Mouse (Mus musculus) heart, postnatal 25 days (tissue): ENCODE data around the gene Agr2. TPM values are rescaled to one million over a fixed set of nuclear protein-coding genes. Genes with fewer than 3 reads are reported as not detected.

Experiments used
- DNase-seq: peaks from one replicate; pipeline ENCODE4 v3.0.0; 2022; ENCODE audit warnings: low spot score
- intact Hi-C: fragments of 180-260 bp; cut with DNase I; formaldehyde crosslinking; loops from one replicate; pipeline ENCODE4 v1.15.1; 2025
- total RNA-seq, 2 experiments: library from RNA; stranded (reverse); gene quantifications; 2 replicates each; pipeline ENCODE4 v1.2.3; 2021

The Agr2 gene
- total RNA-seq, 2 experiments from 2014 or later, result not detected

DNA sequence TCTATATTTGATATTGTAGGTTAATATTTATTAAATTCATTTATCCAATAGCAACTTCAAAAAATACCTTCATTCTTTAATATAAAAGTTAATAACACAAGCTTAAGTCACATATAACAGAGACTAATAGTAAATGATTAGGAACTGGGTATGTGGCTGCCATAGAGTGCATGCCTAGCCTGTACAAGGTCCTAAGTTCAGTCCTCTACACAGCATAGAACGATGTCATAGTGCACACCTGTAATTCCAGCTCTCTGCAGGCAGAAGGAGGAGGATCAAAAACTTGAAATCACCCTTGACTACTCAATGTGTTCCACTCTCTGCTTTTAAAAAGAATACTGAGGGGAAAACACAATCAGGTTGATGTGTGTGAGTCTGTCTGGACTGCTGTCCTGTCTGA lies 57.6 kb downstream of the Agr2 start:
- intact Hi-C loops, result no loop called here
- DNase-seq, result no peak

Other genes with a start within 250 kb of the Agr2 start
- not detected for gene Agr3, start 67.3 kb upstream of the Agr2 start, total RNA-seq
- 10 to 100 TPM; 44.2 to 57.7 TPM for gene Tspan13, start 49.6 kb downstream of the Agr2 start, total RNA-seq
- 10 to 100 TPM; 15.5 to 17.1 TPM for gene Ankmy2, start 164.2 kb downstream of the Agr2 start, total RNA-seq
- gene Bzw2, start 165.2 kb downstream of the Agr2 start, total RNA-seq, result 100 to 1,000 TPM; 181 to 182 TPM